Mouse (Mus musculus): Measurements from ENCODE around the gene Kank1. TPM values are rescaled to one million over a fixed set of nuclear protein-coding genes. Genes with fewer than 3 reads are reported as not detected.

Kank1 gene
- total RNA-seq, 2 experiments from 2014 or later: 11.2 to 17.6 TPM

DNA sequence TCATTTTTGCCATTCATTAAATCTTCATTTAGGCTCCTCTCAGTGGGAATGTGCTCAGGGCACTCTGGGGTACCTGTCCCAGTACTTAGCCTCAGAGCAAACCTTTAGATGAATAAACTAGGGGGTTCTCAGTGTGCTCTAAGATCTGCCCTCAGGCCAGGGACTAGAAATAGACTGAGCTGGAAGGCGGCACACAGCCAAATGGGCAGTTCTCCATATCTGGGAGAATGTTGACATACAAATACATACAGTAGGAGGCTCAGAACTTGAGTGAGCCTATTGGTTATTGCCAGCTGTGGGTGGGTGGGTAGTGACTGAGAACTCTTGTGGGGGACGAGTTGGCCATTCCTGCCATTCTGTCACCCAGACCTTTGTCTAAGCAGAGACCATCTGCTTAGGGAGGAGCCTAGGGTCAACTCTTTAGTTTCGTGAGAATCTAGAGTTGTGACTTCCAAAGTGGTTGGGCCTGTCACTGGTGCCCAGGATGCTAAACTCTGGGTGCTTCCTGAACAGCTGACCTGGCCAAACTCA lies 14.9 kb downstream of the Kank1 start:
- DNase-seq (ENCODE audit: low spot score in 2 of 2): no peak

DNA sequence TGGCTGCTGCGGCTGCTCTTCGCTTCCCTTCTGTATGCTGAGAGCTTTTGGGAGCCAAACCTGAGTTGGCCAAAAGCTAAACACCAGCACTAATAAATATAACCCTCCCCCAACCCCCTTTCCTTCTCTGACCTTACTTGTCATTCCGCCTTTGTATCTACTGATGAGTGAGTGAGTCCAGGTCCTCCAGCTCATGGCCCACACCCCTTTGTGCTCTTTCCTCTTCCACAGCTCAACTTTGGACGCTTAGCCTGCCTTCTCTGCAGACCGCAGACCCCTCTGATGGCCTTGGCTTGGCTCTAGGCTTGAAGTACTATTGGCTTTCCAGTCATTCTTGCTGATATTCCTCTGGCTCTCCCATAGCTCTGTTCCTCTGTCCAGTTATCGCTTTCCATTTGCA lies 16.4 kb downstream of the Kank1 start:
- no peak for DNase-seq (ENCODE audit: low spot score in 2 of 2)

DNA sequence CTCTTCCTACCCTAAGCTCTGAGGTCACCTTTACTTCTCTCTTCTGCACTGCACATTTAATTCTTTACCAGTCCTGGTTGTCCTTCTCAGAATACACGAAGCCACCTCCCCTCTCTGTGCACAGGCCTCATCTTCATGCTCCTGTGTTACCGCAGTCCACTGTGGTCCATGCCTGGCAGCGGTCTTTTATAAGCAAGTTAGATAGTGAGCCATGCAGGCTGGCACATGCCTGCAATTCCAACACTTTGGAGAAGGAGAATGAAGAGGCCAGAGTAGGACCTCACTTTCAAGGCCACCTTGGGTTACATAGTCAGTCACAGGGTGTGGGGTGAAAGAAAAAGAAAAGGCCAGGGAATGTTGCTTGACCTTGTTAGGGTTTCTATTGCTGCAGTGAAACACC lies 16.9 kb downstream of the Kank1 start:
- DNase-seq (ENCODE audit: low spot score in 2 of 2): no peak

DNA sequence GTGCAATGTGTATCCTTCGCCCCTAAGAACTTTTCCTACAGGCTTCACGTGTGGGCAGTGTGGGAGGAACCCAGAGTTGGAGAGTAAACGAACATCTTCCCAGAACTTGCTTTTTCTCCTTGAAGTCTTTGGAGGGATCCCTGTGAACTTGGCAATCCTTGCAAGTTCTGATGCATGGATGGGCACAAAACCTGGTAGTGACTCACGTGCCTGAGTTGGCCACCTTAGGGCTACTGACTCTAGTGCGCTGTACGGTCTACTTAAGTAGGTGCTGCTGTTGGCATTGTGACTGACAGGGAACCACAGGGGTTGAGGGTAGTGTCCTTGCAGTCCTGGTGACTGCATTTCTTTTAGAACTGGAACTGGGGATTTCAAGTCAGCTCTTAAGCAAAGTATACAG lies 21.5 kb downstream of the Kank1 start:
- no peak for DNase-seq (ENCODE audit: low spot score in 2 of 2)

DNA sequence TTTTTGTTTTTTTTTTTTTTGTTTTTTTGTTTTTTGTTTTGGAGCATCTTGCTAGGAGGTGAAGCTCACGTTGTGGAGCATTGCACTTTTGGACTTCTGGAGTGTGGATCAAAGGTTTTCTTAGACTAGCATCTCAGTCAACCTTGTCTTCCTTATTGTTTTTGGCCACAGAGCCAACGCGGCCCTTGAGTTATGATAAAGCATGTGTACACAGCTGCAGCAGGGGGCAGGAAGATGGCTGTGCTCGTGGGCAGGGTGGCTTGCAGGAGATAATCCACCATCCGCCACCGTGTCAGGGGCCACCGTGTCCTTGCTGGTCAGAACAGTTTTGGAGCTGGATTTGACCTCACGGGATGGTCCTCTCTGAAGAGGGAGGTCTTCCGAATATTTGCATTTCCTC lies 29.4 kb downstream of the Kank1 start:
- DNase-seq (ENCODE audit: low spot score in 2 of 2): no peak

DNA sequence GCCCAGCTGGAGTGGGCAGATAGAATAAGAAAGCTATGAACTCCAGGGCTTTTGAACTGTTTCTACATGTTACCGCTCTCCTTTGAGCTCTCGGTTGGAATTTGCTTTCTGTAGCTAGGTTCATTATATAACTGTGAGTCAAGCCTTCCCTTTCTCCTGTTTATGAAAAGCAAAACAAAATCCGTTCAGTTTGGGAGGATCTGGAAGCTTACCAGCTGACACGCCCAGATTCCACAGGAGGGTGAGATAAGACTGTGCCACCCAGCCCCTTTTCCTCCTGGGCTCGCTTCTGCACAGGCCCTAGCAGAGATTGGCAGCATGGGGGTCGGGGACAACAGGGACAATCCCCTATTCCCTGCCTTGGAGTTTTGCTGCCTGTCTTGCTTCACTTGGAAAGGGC lies 30.5 kb downstream of the Kank1 start:
- no peak for DNase-seq (ENCODE audit: low spot score in 2 of 2)

DNA sequence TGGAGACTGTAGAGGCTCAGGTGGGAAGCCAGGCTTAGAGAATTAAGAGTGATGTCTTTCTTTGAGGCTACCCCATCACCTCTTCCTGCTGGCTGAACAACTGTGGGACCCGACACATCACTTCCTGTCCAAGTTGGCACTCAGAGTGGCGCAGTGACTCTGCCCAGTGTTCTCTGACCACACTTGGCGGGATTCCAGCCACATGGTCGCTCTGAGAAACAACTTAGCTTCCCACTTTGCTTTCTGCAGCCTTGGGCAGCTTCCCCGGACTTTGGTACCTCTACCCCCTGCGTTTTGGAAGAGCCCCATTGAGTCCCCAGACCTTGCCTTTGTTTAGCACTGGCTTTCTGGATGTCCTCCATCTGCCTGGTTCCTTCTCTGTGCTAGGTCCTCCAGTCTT lies 31.8 kb downstream of the Kank1 start:
- peak in 1 of 2 experiments; percentile 24 for DNase-seq (ENCODE audit: low spot score in 2 of 2)

DNA sequence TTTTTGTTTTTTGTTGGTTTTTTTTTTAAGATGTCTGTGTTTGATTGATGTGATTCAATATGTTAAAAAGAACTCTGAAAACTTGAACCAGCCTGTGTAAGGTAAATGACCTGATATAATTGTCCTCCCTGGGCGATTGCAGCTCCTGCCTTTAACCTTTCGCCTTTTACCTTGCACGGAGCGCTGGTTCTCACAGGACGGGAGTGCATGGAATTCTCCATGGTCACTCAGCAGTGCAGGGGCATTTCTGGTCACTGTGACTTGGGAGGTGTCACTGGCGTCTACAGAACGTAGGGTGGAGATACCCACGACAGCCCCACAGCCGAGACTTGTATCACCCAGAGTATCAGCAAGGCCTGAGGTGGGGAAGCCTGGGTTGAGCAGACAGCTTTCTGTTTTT lies 34.8 kb downstream of the Kank1 start:
- DNase-seq (ENCODE audit: low spot score in 2 of 2): no peak

DNA sequence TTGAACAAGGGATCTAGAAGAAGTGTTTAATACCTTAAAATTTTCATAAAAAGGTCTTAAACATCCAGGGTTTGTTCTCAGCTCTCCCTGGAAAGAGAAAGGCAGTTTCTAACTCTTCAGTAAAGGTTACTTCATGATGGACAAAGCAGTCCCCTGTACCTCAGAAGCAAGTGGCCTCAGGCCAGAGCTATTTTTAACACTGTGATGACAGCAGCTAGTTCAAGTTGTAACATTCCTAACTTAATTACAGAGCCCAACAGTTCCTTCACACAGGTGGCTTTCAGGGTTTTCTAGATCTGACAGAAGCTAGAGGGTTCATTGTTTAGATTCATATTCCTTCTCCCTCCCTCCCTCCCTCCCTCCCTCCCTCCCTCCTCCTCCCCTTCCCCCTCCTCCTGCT lies 36.4 kb downstream of the Kank1 start:
- no peak for DNase-seq (ENCODE audit: low spot score in 2 of 2)

DNA sequence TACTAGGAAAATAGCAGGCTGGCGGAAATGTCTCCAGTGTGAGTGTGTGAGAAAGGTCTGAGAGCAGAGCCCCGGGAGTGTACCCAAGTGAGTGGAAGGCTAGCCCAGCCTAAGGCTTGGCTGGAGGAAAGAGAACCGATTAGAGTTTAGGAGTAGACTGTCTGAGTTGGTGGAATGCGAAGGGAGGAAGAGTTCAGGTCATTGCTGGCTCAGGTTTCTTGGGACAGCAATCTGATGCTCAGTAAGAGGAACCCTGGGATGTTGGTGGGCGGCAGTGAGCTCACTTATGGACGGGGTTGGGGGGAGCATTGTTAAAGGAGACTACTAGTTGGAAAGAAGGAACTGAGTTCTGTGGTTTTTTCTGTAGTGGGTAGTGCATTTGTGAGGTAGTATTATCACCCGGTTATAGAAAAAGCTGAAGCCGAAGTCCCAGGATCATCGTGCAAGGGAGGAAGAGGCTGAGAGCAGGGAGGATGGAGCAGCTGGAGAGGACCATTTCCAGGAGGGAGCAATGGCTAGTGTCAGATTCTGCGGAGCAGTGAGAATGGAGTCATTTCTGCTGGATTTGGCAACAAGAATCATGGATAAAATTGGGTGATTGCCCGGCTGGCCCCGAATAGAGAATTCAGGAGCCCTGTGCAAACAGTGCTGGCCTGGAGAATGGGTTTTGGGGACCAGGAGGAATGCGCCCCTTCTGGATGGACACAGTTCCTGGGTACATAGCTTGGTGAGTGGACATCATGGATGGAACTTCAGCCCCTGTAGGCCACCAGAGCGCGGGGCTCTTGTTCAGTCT lies 40.0 kb downstream of the Kank1 start:
- DNase-seq (ENCODE audit: low spot score in 2 of 2): no peak

DNA sequence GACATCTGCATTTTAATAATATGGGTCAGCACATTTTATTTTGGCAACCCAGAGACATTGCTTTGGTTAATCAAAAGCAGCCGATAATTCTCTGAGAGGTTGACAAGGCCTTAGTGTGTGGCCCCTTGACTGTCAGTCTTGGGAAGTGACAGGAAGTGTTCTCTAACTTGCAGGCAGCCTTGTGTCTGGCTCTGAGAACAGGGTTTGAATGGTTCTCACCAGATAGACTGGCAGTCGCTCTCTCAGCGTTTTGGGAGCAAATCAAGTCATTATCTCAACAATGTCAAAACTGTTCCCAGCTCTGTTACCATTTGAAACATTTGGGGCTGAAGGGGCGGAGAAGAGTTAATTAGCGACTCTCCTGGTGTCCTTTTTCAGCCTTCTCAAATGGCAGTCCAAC lies 41.0 kb downstream of the Kank1 start:
- no peak for DNase-seq (ENCODE audit: low spot score in 2 of 2)

DNA sequence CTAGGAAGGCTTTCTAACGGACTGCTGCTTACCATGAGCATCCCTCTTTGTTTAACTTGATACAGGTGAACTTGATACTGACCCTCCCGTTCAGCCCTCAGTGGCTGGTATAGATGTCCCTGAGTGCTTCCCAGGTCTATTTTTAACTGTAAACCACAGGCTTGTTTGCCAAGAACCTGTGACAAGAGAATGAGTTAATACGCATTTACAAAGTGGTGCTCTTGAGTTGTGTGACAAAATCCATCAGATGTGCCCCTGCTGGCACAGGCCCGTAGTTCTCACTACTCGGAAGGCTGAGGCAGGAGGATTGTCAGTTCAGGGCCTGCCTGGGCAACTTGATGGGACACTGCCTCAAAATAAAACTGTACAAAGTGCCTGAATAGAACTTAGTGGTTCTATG lies 42.8 kb downstream of the Kank1 start:
- no peak for DNase-seq (ENCODE audit: low spot score in 2 of 2)

DNA sequence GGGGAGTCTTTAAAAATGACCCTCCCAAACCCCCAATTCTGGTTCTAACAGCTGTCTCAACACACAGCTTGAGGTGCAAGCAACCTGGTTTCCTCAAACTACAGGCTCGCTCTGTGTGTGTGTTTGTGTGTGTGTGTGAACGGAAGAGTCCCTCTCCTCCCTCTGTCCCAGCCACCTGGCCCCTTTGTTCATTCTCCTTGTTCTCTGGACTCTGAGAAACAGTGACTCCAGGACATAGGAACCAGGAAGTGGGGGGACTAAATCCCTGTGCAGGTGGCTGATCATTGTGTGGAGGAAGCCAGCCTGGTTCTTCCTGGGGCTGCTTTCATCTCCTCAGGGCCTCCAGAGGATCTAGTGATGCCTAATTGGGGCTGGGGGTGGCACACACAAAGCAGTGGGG lies 46.9 kb downstream of the Kank1 start:
- no peak for DNase-seq (ENCODE audit: low spot score in 2 of 2)

DNA sequence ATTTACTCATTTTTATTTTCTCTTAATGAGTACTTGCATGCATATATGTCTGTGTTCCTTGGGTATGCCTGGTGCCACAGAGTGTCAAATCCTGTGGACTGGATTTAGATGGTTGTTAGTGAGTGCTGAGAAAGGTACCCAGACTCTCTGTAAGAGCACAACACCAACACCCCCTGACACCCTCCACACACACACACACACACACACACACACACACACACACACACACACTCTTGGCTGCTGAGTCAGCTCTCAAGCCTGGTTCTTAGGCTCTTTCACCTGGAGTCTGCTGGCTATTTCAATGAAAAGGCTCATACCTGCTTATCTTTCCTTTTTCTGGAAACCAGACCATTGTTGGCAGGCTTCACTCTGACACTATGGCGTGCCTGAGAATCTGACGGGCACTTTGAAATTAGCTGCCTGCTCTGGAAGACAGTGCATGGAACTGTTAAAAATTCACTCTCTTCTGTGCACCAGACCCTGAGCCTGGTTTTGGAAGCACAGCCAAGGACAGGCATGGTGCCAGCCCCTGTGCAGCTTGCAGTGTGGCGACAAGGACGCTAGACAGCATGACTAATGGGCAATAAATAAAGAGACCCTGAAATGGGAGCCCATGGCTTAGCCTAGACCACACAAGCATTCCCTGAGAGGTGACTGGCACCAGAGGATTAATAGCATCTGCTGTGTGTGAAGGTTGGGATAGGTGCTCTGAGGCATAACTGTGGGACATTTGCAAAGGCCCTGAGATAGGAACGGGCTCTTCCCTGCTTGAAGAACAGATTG lies 49.2 kb downstream of the Kank1 start:
- peak; percentile 40 to 70 for DNase-seq (ENCODE audit: low spot score in 2 of 2)

DNA sequence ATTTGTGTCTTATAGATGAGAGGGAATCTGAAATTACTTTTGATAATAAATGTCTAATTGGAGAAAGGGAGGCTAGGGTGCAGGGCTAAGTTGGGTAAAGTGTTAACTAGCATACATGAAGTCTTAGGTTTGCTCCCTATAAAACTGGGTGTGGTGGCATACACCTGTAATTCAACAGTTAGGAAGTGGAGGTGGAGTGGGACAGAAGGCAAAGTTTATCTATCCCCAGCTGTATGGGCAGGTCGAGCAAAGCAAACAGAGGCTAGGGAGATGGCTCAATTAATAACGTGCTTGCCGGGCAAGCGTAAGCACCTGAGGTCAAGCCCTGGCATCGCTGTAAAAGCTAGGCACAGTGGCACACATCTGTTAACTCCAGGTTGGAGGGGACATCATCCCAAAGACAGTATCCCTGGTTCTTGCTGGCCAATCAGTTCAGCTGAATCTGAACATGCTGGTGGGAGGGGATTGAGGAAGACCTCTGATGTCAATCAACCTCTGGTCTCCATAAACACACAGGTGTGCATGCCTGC lies 54.3 kb downstream of the Kank1 start:
- no peak for DNase-seq (ENCODE audit: low spot score in 2 of 2)

DNA sequence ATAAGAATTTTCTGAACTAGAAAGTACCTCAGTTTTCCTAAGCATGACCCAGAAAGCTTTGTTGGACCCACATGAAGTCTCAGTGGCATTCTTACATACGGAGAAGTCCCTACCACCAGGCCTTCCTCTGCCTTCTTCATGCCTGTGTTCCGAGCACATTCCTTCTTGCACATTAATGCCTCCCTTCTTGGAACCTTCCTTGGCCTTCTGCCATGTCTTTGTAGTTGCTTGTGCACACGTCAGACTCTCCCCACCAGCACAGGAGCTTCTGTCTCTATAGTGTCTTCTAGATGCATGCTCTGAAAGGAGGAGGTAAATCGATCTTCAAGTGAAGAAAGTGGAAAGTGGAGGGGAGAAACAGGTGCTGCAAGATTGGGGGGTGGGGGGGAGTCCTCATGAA lies 58.4 kb downstream of the Kank1 start:
- DNase-seq (ENCODE audit: low spot score in 2 of 2): no peak

DNA sequence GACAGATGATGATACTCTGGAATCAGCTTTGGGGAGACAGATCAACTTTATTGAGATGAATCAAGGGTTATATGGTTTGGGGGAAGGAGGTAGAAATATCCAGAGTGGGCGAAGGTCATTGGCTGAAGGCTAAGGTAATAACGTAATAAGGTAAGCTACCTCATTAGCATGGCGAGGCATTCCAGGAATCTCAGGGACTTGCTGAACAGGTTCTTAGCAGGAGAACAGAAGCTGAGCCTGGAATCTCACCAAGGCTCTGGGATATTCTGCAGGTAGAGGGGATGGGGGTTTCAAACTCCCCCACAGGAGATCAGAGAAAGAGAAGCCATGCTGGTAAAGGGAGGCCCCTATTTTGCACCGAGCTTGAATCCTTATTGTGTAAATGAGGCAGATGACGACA lies 60.5 kb downstream of the Kank1 start:
- DNase-seq (ENCODE audit: low spot score in 2 of 2): no peak

DNA sequence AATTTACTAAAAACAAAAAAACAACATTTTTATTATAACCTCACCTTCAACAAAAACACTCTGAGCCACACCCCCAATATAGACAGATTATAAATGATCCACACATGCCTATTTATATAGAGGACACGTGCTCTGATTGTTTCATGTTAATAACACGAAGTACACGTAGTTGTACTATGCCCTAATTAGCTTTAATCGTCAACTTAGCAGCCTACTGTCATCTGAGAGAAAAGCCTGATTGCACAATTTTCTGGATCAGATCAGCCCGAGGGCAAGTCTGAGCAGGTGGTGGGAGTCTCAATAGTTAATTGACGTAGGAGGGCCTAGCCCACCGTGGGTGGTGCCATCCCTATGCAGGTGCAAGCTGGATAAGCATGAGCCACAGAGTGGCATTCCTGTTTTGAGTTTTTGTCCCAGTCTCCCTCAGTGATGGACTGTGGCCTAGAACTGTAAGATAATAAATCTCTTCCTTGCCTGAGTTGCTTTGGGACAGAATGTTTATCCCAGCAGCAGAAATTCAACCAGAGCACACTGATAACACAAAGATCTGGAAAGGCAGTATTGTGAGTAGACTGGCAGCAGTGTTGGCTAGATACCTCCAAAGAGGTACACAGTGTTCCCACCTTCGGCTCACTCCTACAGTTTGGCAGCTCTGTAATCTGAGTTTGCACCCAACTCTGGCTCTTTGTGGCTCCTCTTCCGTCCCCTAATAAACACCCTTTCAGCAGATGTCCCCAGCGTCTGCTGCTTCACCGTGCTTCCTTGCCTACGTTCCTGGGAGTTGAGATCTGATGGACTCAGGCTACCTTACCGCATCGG lies 63.3 kb downstream of the Kank1 start:
- DNase-seq (ENCODE audit: low spot score in 2 of 2): no peak

DNA sequence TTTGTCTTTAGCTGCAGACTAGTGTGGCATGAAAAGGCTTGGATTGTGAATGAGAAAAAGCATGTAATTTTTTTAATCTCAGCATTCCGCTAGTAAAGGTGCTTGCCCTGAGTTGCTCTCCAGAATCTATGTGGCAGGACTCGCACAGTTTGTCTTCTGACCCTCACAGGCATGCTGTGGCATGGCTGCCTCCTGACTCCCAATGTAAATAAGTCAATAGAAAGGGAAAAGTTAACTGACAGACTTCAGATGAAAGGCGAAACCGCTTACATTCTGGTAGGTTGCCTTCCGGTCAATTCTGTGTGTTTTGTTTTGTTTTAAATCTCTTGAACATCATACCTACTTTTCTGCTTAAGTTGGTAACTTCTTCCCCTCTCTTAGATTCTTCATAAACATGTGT lies 64.4 kb downstream of the Kank1 start:
- no peak for DNase-seq (ENCODE audit: low spot score in 2 of 2)

DNA sequence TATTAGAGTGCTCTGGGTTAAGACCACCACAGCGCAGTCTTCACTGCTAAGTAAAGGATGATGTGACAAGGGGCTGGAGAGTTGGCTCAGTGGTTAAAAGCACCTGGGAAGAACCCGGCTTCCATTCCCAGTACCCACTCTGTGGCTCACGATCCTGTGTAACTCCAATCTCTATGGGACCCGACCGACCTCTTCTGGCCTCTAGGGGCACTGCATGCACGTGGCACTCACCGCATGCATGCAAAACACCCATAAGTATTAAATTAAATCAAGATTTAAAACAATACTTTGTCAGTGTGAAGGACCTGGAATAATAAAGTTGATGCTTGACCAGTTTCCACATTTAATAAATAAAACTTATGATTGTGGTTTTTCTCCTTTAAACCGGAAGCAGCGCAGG lies 69.5 kb downstream of the Kank1 start:
- DNase-seq (ENCODE audit: low spot score in 2 of 2): no peak

DNA sequence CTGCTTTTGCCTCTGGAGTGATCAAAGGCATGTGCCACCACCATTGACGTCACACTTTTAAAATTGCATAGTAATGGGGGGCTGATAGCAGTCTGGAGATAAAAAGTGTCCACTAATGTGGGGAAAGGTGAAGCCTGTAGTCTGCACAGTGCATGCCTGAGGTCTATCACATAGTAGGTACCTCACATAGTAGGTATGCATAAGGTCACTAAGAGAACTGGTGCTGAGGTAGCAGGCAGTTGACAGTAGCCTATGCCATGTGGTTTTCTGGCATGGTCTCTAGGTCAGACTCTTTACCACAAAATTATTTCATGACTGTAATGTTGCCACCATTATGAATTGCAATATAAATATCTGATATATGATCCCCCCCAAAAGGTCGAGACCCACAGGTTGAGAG lies 71.4 kb downstream of the Kank1 start:
- no peak for DNase-seq (ENCODE audit: low spot score in 2 of 2)

All from adrenal gland, adult 18-20 months (tissue).